Mouse (Mus musculus): Measurements from ENCODE around the gene Pglyrp3.
"Not testable (repeated sequence)": the region's sequence is repeated elsewhere in the genome, so short reads cannot be mapped to it uniquely, and the experiment has no call there.

Gene Pglyrp3

DNA sequence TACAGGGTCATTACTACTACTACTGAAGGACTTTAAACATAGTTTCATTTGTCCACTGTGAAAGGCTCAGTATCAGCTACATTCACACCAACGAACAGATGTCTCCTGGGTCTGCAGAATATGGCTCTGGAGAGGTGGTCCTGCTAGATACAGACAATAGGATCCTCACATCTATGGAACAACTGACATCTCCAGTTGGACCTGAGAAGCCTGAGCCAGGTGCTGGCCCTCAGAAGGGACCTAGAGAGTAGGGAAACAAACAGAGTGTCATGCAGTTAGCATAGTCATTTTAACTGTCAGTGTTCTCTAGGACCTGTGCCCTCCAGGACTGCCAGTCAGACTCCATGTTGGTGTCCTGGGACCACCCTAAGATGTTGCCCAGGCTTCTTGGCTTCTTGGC is at the start of gene Pglyrp3:
Gene Pglyrp3 (plus strand): TSS at position 301 of the 400 bp plus-strand sequence.
- DNase-seq (ENCODE audit: low spot score): no peak

DNA sequence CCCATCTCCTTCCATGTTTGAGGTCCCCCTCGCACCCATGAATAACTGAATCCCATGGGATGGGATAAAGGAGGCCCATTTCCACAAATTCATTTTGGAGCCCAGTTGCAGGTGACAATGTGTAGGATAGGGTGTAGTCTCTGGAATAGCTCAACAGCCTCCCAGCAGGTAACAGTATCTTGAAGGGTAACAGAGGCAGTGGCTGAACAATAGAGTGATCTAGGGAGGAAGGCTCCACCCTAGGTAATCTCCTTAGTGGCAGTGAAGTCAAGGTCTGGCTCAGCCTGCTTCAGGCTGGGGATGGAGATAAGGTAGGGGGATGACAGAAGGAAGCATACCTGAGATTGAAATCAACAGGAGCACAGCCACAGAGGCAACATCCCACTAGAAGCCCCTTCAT is 3.4 kb upstream of the Pglyrp3 start:
- DNase-seq (ENCODE audit: low spot score): no peak

DNA sequence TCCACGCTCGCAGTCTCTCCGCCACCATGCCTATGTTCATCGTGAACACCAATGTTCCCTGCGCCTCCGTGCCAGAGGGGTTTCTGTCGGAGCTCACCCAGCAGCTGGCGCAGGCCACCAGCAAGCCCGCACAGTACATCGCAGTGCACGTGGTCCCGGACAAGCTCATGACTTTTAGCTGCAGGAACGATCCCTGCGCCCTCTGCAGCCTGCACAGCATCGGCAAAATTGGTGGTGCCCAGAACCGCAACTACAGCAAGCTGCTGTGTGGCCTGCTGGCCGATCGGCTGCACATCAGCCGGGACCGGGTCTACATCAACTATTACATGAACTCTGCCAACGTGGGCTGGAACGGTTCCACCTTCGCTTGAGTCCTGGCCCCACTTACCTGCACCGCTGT is 10.2 kb downstream of the Pglyrp3 start:
- DNase-seq (ENCODE audit: low spot score): not testable (repeated sequence)

DNA sequence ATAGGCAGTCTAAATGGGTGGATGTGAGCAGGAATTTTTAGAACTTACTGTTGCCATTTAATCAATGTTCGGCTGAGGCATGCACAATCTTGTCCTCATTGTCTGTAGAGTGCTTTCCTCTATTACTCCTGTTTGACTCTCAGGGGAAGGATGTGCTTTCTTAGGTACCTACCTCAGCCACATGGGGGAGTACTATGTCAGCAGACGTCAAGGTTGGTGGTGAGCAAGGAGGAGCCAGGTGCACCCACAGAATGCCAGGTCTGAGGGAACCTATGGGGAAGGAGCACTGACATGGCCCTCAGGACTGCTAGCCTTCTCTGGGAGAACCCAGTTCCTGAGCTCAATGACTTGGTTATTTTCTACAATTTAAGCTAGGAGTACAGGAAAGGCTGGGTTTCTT is 18.8 kb downstream of the Pglyrp3 start:
- no peak for DNase-seq (ENCODE audit: low spot score)

DNA sequence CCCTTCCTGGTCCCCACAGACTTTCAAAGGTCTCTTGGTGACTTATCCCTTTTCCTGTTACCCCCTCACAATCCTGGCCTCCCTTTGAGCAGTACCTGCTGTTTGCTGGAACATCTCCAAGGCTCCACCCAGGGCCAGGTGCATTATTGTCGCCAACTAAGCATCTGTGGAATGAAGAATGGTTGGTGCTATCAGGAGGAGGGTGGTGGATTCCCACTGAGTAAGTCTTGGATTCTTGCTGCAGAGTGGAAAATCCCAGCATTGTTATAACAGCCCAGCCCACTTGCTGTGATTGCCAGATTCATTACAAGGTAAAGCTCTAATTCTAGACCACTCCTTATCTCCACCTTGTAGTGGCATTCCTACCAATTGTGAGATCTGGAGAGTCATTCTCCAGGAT is 19.5 kb downstream of the Pglyrp3 start:
- DNase-seq (ENCODE audit: low spot score): no peak

DNA sequence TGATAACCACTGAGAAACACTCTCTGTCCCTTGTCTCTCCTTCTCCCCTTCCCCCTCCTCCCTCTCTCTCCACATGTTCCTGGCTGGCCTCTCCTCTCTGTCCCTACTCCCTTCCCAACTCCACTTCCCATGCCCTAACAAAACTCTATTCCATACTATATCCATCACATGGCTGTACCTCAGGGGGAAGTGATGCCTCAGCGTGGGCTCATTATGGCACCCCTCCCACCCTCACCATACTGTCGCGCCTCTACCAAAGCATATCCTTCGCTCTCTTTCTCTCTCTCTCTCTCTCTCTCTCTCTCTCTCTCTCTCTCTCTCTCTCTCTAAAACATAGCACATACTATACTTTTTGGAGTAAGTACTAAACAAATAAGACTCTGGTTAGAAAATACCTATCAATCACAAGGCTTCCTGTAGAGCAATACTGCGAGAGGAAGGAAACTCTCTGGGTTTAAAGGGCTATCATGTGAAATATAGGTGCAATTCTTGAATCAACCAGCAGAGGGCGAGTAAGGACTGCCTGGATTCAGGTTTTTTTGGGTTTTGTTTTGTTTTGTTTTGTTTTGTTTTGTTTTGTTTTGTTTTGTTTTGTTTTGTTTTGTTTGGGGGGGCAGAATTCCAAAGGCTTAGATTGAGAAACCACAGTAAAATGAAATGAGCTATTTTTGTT is 36.1 kb downstream of the Pglyrp3 start:
- no peak for DNase-seq (ENCODE audit: low spot score)

DNA sequence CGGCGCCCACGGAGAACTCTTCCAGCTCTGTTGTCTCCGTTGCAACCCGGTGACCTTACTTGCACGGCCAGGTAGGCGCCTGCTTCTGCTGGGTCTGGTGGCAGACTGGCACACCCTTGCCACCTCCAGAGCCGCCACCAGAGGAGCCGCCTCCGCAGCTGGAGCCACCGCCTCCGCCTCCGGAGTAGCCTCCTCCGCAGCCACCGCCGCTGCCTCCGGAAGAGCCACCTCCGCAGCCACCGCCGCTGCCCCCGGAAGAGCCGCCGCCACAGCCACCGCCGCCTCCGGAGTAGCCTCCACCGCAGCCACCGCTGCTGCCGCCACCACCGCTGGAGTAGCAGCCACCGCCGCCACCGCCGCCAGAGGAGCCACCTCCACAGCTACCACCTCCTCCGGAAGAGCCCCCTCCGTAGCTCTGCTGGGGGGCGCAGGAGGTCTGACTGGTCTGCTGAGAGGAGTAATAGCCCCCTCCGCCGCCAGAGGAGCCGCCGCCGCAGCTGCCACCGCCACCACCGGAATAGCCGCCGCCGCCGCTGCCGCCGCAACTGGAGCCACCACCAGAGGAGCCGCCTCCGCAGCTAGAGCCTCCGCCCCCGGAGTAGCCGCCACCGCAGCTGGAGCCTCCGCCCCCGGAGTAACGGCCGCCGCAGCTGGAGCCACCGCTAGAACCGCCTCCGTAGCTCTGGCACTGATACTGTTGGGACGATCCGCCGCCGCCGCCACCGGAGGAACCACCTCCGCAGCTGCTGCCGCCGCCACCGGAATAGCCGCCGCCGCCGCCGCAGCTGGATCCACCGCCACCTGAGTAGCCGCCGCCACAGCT is 66.3 kb downstream of the Pglyrp3 start:
- DNase-seq (ENCODE audit: low spot score): peak; percentile 1

Measured in spleen, adult 12 weeks (tissue).